Mouse (Mus musculus) lung, embryonic 14.5 days (tissue): ENCODE results near the gene Vti1a. TPM values are rescaled to one million over a fixed set of nuclear protein-coding genes. Genes with fewer than 3 reads are reported as not detected.

Experiments used
- ATAC-seq: fragments of 200-750 bp; cut with Nextera tagmentation; 2 replicates; pipeline ENCODE4 v1.8.0; 2017; ENCODE audit warnings: mild to moderate bottlenecking, moderate TSS enrichment, moderate library complexity; ENCODE audit not compliant: insufficient read depth
- DNase-seq: peaks from one replicate; pipeline ENCODE4 v3.0.0-alpha.2; 2015
- H3K27ac ChIP-seq: fragments of 300-500 bp; sonication (generic); 2 replicates; pipeline ENCODE4 v1.5.1; 2014; ENCODE audit warnings: low read depth, mild to moderate bottlenecking, moderate library complexity
- H3K27me3 ChIP-seq: fragments of 300-500 bp; sonication (generic); 2 replicates; pipeline ENCODE4 v1.6.1; 2014; ENCODE audit warnings: low read length, control low read depth; ENCODE audit not compliant: insufficient read depth
- H3K36me3 ChIP-seq: fragments of 300-500 bp; sonication (generic); 2 replicates; pipeline ENCODE4 v1.6.1; 2014; ENCODE audit warnings: control low read depth; ENCODE audit not compliant: insufficient read depth
- H3K4me1 ChIP-seq: fragments of 300-500 bp; sonication (generic); 2 replicates; pipeline ENCODE4 v1.6.1; 2014; ENCODE audit warnings: antibody characterized with exemption, control low read depth; ENCODE audit not compliant: insufficient read depth
- H3K4me2 ChIP-seq: fragments of 300-500 bp; sonication (generic); 2 replicates; pipeline ENCODE4 v1.6.1; 2014; ENCODE audit warnings: mild to moderate bottlenecking
- H3K4me3 ChIP-seq: fragments of 300-500 bp; sonication (generic); 2 replicates; pipeline ENCODE4 v1.5.1; 2014; ENCODE audit warnings: low read depth, low read length
- H3K9ac ChIP-seq: fragments of 300-500 bp; sonication (generic); 2 replicates; pipeline ENCODE4 v1.6.1; 2014
- H3K9me3 ChIP-seq: fragments of 300-500 bp; sonication (generic); 2 replicates; pipeline ENCODE4 v1.6.1; 2016; ENCODE audit warnings: low read depth, low read length, control low read depth
- CTCF ChIP-seq: IDR thresholded peaks from 2 replicates; pipeline ENCODE4 v1.5.1; 2016; ENCODE audit warnings: antibody characterized with exemption, low read depth
- WGBS: fragments of 180-500 bp; shearing (Covaris S2); extraction: QIAGEN DNeasy Blood & Tissue Kit; methylation state at CpG from one replicate; pipeline ENCODE4 v1.1.7; 2014; 5-methylcytosine and 5-hydroxymethylcytosine counted together
- polyA plus RNA-seq: library from polyadenylated mRNA; unstranded; fragments of >200 nt; fragmentation: Nextera tagmentation; extraction: Ambion mirVana; gene quantifications from 2 replicates; pipeline ENCODE4 v1.2.1, GENCODE M21; 2014

Gene Vti1a
- polyA plus RNA-seq, 1 experiment from 2014 or later: 25.5 TPM

- H3K9me3 ChIP-seq: no peaks in the 10 kb centered on the region
- DNase-seq (peak; percentile 64), ATAC-seq (no peak)
- H3K27ac ChIP-seq: no peak overlapping the region
- 53% methylated on average over 8 of the region's 8 CpGs for WGBS
- no peak for TF ChIP-seq CTCF
- no peaks in the 10 kb centered on the region for H3K36me3 ChIP-seq
- H3K4me2 ChIP-seq: no peak overlapping the region
- no peak overlapping the region for H3K4me3 ChIP-seq
- peaks cover 14% of the 10 kb centered on the region for H3K4me1 ChIP-seq
- no peak overlapping the region for H3K9ac ChIP-seq
- H3K27me3 ChIP-seq: no peaks in the 10 kb centered on the region
Observed at GRCm38 (mm10) chr19:55616937-55617336, 300.8 kb downstream of the Vti1a start.

- 88% methylated on average over 7 of the region's 7 CpGs for WGBS
- no peak for ATAC-seq
Observed at GRCm38 (mm10) chr19:55618546-55618945, 302.5 kb downstream of the Vti1a start.

DNA sequence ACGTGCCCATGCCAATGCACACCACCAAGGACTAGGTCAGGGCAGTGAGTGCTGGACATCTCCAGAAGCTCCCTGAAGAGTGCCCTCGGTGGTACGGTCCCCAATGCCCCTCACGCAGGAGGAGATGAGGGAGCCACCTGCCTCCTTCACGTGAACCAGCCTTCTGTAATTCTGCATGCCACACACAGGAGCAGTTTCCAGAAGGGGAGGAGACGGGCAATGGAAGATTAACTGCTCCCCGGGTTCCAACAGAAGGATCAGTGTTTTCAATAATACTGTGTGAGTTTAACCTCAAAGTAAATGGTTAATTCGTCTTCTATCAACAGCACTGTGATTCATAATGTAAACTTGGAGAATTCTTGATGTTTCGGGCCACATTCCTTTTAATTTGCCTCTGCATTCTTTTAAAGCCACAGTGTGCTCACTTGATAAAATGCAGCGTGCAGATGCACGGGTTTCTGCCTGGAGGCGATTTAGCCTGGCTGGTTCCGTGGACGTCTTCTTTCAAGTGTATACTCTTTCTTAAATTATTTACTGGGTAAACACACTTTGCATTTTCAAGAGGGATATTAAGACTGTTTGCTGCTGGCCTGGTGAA is 304.4 kb downstream of the Vti1a start:
- H3K9ac ChIP-seq: no peak overlapping the region
- WGBS: 23% methylated on average over 14 of the region's 14 CpGs
- DNase-seq: peak; percentile 65
- TF ChIP-seq CTCF: no peak
- H3K9me3 ChIP-seq: no peaks in the 10 kb centered on the region
- ATAC-seq: 0 out of 2 replicates have a peak, but pooled peaks have one; percentile 42
- no peaks in the 10 kb centered on the region for H3K36me3 ChIP-seq
- peaks cover 18% of the 10 kb centered on the region for H3K4me1 ChIP-seq
- H3K4me3 ChIP-seq: no peak overlapping the region
- H3K4me2 ChIP-seq: no peak overlapping the region
- no peaks in the 10 kb centered on the region for H3K27me3 ChIP-seq
- peak overlapping the region; percentile 62 for H3K27ac ChIP-seq

More at GRCm38 (mm10) chr19:55618546-55618945, 302.5 kb downstream of the Vti1a start:
- H3K9ac ChIP-seq: no peak overlapping the region
- peaks cover 18% of the 10 kb centered on the region for H3K4me1 ChIP-seq
- H3K4me2 ChIP-seq: no peak overlapping the region
- no peaks in the 10 kb centered on the region for H3K9me3 ChIP-seq
- no peaks in the 10 kb centered on the region for H3K36me3 ChIP-seq
- no peak overlapping the region for H3K27ac ChIP-seq
- no peak for TF ChIP-seq CTCF
- no peak overlapping the region for H3K4me3 ChIP-seq
- no peaks in the 10 kb centered on the region for H3K27me3 ChIP-seq
- no peak for DNase-seq

- 53% methylated on average over 12 of the region's 12 CpGs for WGBS
- no peak for ATAC-seq
Observed at GRCm38 (mm10) chr19:55621011-55621625, 305.0 kb downstream of the Vti1a start.

GRCm38 (mm10) chr19:55622821-55623220 is 306.7 kb downstream of the Vti1a start:
- H3K4me2 ChIP-seq: no peak overlapping the region
- WGBS: 63% methylated on average over 18 of the region's 18 CpGs
- no peak for ATAC-seq
- peaks cover 18% of the 10 kb centered on the region for H3K4me1 ChIP-seq
- H3K9me3 ChIP-seq: no peaks in the 10 kb centered on the region
- no peaks in the 10 kb centered on the region for H3K36me3 ChIP-seq
- no peak for TF ChIP-seq CTCF
- no peak overlapping the region for H3K9ac ChIP-seq
- H3K27me3 ChIP-seq: no peaks in the 10 kb centered on the region
- H3K27ac ChIP-seq: no peak overlapping the region
- no peak for DNase-seq
- H3K4me3 ChIP-seq: no peak overlapping the region

More at GRCm38 (mm10) chr19:55621011-55621625, 305.0 kb downstream of the Vti1a start:
- TF ChIP-seq CTCF: no peak
- no peaks in the 10 kb centered on the region for H3K36me3 ChIP-seq
- no peak overlapping the region for H3K4me2 ChIP-seq
- no peak overlapping the region for H3K4me3 ChIP-seq
- peaks cover 18% of the 10 kb centered on the region for H3K4me1 ChIP-seq
- no peak overlapping the region for H3K9ac ChIP-seq
- no peak for DNase-seq
- no peaks in the 10 kb centered on the region for H3K9me3 ChIP-seq
- no peaks in the 10 kb centered on the region for H3K27me3 ChIP-seq
- H3K27ac ChIP-seq: peak overlapping the region; percentile 3; the same call in 1 of the 2 replicates

DNA sequence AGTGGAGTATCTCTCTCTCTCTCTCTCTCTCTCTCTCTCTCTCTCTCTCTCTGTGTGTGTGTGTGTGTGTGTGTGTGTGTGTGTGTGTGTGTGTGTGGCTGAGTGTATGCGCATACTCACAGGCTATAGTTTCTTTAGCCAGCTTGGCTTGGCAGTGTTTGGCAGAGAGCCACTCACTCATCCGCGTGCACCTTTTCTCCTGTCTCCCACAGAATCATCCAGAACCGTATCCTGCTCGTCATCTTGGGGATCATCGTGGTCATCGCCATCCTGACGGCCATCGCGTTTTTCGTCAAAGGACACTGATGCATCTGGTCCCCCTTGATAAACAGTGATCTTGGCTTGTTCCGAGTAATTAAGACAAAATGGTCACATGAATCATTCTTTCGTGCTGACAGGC is 307.5 kb downstream of the Vti1a start:
- H3K27me3 ChIP-seq: no peaks in the 10 kb centered on the region
- H3K9ac ChIP-seq: no peak overlapping the region
- H3K27ac ChIP-seq: no peak overlapping the region
- TF ChIP-seq CTCF: no peak
- DNase-seq (no peak), ATAC-seq (no peak)
- H3K4me2 ChIP-seq: no peak overlapping the region
- H3K9me3 ChIP-seq: no peaks in the 10 kb centered on the region
- H3K36me3 ChIP-seq: no peaks in the 10 kb centered on the region
- peaks cover 18% of the 10 kb centered on the region for H3K4me1 ChIP-seq
- 71% methylated on average over 13 of the region's 13 CpGs for WGBS
- no peak overlapping the region for H3K4me3 ChIP-seq

DNA sequence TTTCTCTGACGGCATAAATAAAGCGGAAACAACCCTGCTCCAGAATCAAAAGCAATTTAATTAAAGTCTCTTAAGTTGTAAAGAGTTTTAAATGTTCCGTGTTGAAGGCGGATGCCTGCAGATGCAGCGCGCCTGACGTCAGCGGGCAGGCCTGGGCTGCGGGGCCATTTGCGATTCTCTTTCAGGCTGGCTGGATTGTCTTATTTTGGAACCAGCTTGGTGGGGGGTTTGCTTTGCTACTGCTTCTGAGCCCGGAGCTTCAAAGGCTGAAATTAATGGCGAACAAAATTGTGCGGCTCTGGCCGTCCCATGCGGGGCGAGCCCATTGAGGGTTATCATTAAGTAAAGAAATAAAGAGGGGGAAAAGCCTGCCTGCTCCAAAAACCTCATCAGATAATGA is 310.4 kb downstream of the Vti1a start:
- no peak overlapping the region for H3K4me2 ChIP-seq
- H3K4me1 ChIP-seq: 0 out of 2 replicates have a peak, but pooled peaks cover 3% of the 10 kb centered on the region
- WGBS: 69% methylated on average over 16 of the region's 16 CpGs
- ATAC-seq (no peak), DNase-seq (no peak)
- no peaks in the 10 kb centered on the region for H3K27me3 ChIP-seq
- H3K9ac ChIP-seq: no peak overlapping the region
- no peak overlapping the region for H3K4me3 ChIP-seq
- no peak for TF ChIP-seq CTCF
- no peaks in the 10 kb centered on the region for H3K36me3 ChIP-seq
- H3K27ac ChIP-seq: no peak overlapping the region
- no peaks in the 10 kb centered on the region for H3K9me3 ChIP-seq
